Mouse (Mus musculus) intestine, postnatal 0 days (tissue): Measurements from ENCODE around the gene Kcnk18. TPM values are rescaled to one million over a fixed set of nuclear protein-coding genes. Genes with fewer than 3 reads are reported as not detected.

Source experiments
- ATAC-seq: fragments of 200-750 bp; cut with Nextera tagmentation; 2 replicates; pipeline ENCODE4 v1.8.0; 2017; ENCODE audit warnings: mild to moderate bottlenecking, moderate TSS enrichment, moderate library complexity
- H3K27ac ChIP-seq: fragments of 300-500 bp; sonication (generic); 2 replicates; pipeline ENCODE4 v1.5.1; 2014; ENCODE audit warnings: mild to moderate bottlenecking, low read depth, low read length, moderate library complexity
- H3K27me3 ChIP-seq: fragments of 300-500 bp; sonication (generic); replicated peaks from 2 replicates; pipeline ENCODE4 v1.6.1; 2014; ENCODE audit warnings: low read length, mixed read lengths; ENCODE audit not compliant: control insufficient read depth, insufficient read depth
- H3K36me3 ChIP-seq: fragments of 300-500 bp; sonication (generic); 2 replicates; pipeline ENCODE4 v1.6.1; 2014; ENCODE audit warnings: mild to moderate bottlenecking, moderate library complexity; ENCODE audit not compliant: control insufficient read depth, insufficient read depth
- H3K4me1 ChIP-seq: fragments of 300-500 bp; sonication (generic); replicated peaks from 2 replicates; pipeline ENCODE4 v1.6.1; 2014; ENCODE audit warnings: antibody characterized with exemption, low read length, mixed read lengths; ENCODE audit not compliant: control insufficient read depth, insufficient read depth
- H3K4me2 ChIP-seq: fragments of 300-500 bp; sonication (generic); replicated peaks from 2 replicates; pipeline ENCODE4 v1.6.1; 2014; ENCODE audit warnings: low read depth, mild to moderate bottlenecking, moderate library complexity
- H3K4me3 ChIP-seq: fragments of 300-500 bp; sonication (generic); 2 replicates; pipeline ENCODE4 v1.5.1; 2014; ENCODE audit warnings: low read depth, low read length
- H3K9ac ChIP-seq: fragments of 300-500 bp; sonication (generic); 2 replicates; pipeline ENCODE4 v1.6.1; 2014; ENCODE audit warnings: mild to moderate bottlenecking, low read depth, low read length
- H3K9me3 ChIP-seq: fragments of 300-500 bp; sonication (generic); 2 replicates; pipeline ENCODE4 v1.6.1; 2016; ENCODE audit warnings: mixed run types; ENCODE audit not compliant: control insufficient read depth
- CTCF ChIP-seq: sonication (generic); IDR thresholded peaks from 2 replicates; pipeline ENCODE4 v1.5.1; 2016; ENCODE audit warnings: low read depth, mild to moderate bottlenecking, control low read depth, antibody characterized with exemption, moderate library complexity
- WGBS: fragments of 180-500 bp; shearing (Covaris S2); extraction: QIAGEN DNeasy Blood & Tissue Kit; methylation state at CpG from one replicate; pipeline ENCODE4 v1.1.7; 2014; 5-methylcytosine and 5-hydroxymethylcytosine counted together
- polyA plus RNA-seq: library from polyadenylated mRNA; unstranded; fragments of >200 nt; fragmentation: Nextera tagmentation; extraction: Ambion mirVana; gene quantifications from 2 replicates; pipeline ENCODE4 v1.2.1, GENCODE M21; 2015

Kcnk18 gene
- polyA plus RNA-seq, 1 experiment from 2014 or later = not detected

- ATAC-seq = no peak
- WGBS = 0% methylated on average over 10 of the region's 10 CpGs
- Histone ChIP-seq H3K9ac (no peak overlapping the region), H3K4me1 (no peaks in the 10 kb centered on the region), H3K36me3 (no peaks in the 10 kb centered on the region), H3K4me3 (peak overlapping the region; percentile 36), H3K9me3 (no peaks in the 10 kb centered on the region), H3K27me3 (peaks cover 80% of the 10 kb centered on the region), H3K27ac (no peak overlapping the region), H3K4me2 (peak overlapping the region; percentile 51)
- no peak for TF ChIP-seq CTCF
Observed at GRCm38 (mm10) chr19:59193456-59193855, 25.6 kb upstream of the Kcnk18 start.

GRCm38 (mm10) chr19:59193986-59194820 is 24.8 kb upstream of the Kcnk18 start:
- H3K27me3 ChIP-seq = peaks cover 76% of the 10 kb centered on the region
- no peak overlapping the region for H3K9ac ChIP-seq
- peak overlapping the region; percentile 51 for H3K4me2 ChIP-seq
- no peak for TF ChIP-seq CTCF
- no peak overlapping the region for H3K27ac ChIP-seq
- no peak for ATAC-seq
- WGBS = under 1% methylated on average over 50 of the region's 50 CpGs
- no peaks in the 10 kb centered on the region for H3K36me3 ChIP-seq
- H3K4me3 ChIP-seq = peak overlapping the region; percentile 36
- no peaks in the 10 kb centered on the region for H3K4me1 ChIP-seq
- no peaks in the 10 kb centered on the region for H3K9me3 ChIP-seq

- peaks cover 73% of the 10 kb centered on the region for H3K27me3 ChIP-seq
- 14% methylated on average over 9 of the region's 9 CpGs for WGBS
- TF ChIP-seq CTCF = no peak
Observed at GRCm38 (mm10) chr19:59195181-59195770, 23.7 kb upstream of the Kcnk18 start.

GRCm38 (mm10) chr19:59196111-59196666 is 22.8 kb upstream of the Kcnk18 start:
- Histone ChIP-seq H3K9me3 (no peaks in the 10 kb centered on the region), H3K4me2 (no peak overlapping the region), H3K4me3 (no peak overlapping the region), H3K4me1 (no peaks in the 10 kb centered on the region), H3K9ac (no peak overlapping the region), H3K27me3 (peaks cover 63% of the 10 kb centered on the region), H3K36me3 (no peaks in the 10 kb centered on the region), H3K27ac (no peak overlapping the region)
- ATAC-seq = no peak
- peak; percentile 83 for TF ChIP-seq CTCF
- WGBS = 9% methylated on average over 15 of the region's 15 CpGs

More at GRCm38 (mm10) chr19:59195181-59195770, 23.7 kb upstream of the Kcnk18 start:
- no peak overlapping the region for H3K27ac ChIP-seq
- no peaks in the 10 kb centered on the region for H3K9me3 ChIP-seq
- H3K9ac ChIP-seq = no peak overlapping the region
- H3K36me3 ChIP-seq = no peaks in the 10 kb centered on the region
- no peak overlapping the region for H3K4me2 ChIP-seq
- no peaks in the 10 kb centered on the region for H3K4me1 ChIP-seq
- no peak overlapping the region for H3K4me3 ChIP-seq
- ATAC-seq = no peak

GRCm38 (mm10) chr19:59198161-59198560 is 20.9 kb upstream of the Kcnk18 start:
- H3K27ac ChIP-seq = no peak overlapping the region
- H3K9ac ChIP-seq = no peak overlapping the region
- no peaks in the 10 kb centered on the region for H3K4me1 ChIP-seq
- ATAC-seq = no peak
- H3K4me3 ChIP-seq = no peak overlapping the region
- WGBS = 37% methylated on average over 7 of the region's 7 CpGs
- H3K9me3 ChIP-seq = no peaks in the 10 kb centered on the region
- no peaks in the 10 kb centered on the region for H3K36me3 ChIP-seq
- peaks cover 49% of the 10 kb centered on the region for H3K27me3 ChIP-seq
- TF ChIP-seq CTCF = peak; percentile 91
- H3K4me2 ChIP-seq = no peak overlapping the region

- Histone ChIP-seq H3K4me2 (no peak overlapping the region), H3K27me3 (0 out of 2 replicates have a peak, but pooled peaks cover 9% of the 10 kb centered on the region), H3K4me3 (no peak overlapping the region), H3K9me3 (no peaks in the 10 kb centered on the region), H3K27ac (no peak overlapping the region), H3K9ac (no peak overlapping the region), H3K36me3 (no peaks in the 10 kb centered on the region), H3K4me1 (no peaks in the 10 kb centered on the region)
- WGBS = 27% methylated on average over 5 of the region's 5 CpGs
- TF ChIP-seq CTCF = peak; percentile 89
- ATAC-seq = no peak
Observed at GRCm38 (mm10) chr19:59208475-59208874, 10.5 kb upstream of the Kcnk18 start.
